Mouse (Mus musculus): Measurements from ENCODE around the gene Hmox2. TPM values are rescaled to one million over a fixed set of nuclear protein-coding genes. Genes with fewer than 3 reads are reported as not detected.

Hmox2 gene
- total RNA-seq, 4 experiments from 2014 or later = 70.0 to 78.7 (median 75.8) TPM

GRCm38 (mm10) chr16:4781524-4782196 is 55.5 kb downstream of the Hmox2 start:
- peak; percentile 51 for DNase-seq (ENCODE audit: low spot score)

DNA sequence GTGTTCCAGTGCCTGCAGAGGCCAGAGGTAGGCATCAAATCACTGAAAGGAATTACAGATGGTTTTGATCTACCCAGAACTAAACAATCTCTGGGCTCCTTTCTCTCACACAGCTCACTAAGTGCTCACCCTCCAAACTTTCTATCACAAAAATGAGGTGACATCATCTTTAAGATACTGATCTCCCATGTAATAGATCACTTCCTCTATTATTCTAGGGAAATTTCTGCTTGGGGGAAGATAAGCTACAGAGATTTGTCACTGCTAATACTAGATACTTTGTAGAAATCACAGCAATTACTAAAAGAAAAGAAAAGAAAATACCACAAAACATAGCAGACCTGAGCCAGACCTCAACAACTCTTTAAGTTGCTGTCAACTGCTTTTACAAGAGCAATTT is 56.4 kb downstream of the Hmox2 start:
- no peak for DNase-seq (ENCODE audit: low spot score)

DNA sequence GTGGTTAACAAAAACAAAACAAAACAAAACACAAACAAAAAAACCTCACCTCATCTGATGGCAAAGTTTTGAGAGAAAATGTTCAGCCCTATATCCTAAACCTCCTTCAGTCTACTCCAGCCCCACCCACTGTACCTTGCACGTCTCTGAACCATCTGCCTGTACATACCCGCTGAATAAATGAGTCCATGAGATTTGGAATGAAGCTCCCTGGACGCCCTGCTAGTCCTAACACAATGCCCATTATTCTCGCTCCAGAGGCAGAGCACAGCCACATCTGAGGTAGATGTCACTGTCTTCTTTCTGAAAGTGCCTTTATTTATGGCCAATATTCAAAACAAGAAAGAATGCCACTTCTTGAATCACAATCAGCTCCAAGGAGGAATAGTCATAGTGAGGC is 59.5 kb downstream of the Hmox2 start:
- no peak for DNase-seq (ENCODE audit: low spot score)

- DNase-seq (ENCODE audit: low spot score) = no peak
Measured at GRCm38 (mm10) chr16:4788176-4788575, 62.0 kb downstream of the Hmox2 start.

DNA sequence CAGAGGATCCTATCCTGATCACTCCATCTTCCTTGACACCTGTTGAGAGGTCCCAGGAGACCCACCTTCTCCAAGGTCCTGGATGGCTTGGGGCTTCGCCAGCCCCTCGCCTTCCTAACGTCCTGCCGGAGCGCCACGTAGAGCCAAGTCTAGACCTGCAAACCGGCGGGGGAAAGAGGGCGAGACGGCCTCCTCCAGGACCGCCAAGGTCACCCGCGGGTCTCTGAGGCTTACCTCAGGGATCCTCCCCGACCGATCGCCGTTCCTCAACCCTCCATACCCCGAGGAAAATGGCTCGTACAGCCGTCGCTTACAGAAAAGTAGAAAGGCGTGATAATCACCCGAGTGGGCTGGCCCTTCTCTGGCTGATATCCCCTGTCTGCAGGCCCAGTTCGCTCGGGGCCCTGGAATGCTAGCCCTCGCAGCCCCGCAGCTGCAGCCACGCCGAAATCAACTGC is 63.2 kb downstream of the Hmox2 start:
- no peak for DNase-seq (ENCODE audit: low spot score)

DNA sequence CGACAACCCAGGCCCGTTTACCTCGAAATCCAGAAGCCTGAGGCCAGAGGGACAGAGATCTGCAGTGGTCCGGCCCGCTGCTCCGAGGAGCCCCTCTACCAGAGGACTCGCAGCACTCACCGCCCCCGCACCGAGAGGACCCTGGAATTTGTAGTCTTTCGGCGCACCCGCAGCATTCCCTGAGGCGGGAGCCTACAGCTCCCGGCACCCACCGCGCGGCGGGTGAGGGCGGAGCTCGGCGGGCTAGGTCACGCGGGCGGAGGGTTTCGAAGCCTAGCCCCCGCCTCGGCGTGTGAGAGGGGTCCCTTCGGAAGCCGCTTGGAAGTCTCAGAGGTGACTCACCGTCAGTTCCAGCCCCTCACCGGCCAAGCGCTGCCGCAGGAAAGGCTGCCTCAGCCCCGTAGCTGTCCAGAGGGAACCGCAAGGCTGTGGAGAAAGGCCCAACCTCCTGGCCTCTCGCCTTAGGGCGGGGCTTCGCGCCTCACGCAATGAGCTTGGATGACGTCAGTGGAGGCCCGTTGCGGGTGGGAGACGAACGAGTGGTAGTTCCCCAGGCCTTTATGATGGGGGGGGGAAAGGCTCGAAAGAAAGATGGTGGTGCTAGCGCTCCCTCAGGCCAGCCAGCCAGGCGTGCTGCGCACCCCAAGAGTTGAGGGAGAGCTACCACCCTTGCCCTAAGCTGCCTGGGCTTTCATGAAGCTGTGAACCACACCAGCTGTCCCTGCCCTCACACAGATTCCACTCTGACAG is 63.8 kb downstream of the Hmox2 start, which contains the start of gene Cdip1:
Cdip1 (minus strand) TSS at position 483 of the 750 bp plus-strand sequence.
- peak; percentile 94 for DNase-seq (ENCODE audit: low spot score)

- no peak for DNase-seq (ENCODE audit: low spot score)
Measured at GRCm38 (mm10) chr16:4791332-4791731, 65.2 kb downstream of the Hmox2 start.

DNA sequence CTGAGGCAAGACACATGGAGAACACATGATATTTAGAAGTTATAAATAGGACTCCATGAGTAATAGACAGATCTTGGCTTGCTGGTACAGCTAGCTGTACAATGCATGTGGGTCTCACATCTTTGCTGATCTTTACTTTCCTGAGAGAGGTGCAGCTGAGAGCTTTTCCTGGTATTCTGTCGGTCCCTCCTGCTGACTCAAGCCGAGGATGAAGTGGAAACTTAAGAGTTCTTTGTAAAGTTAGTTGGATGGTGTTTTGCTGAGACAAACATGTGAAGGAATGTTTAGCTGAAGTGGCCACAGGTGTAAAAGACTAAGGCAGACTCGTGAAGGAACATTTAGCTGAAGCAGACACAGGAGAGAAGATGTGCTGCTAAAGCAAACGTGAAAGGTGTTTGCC is 70.5 kb downstream of the Hmox2 start:
- DNase-seq (ENCODE audit: low spot score) = no peak

Other genes starting within 250 kb of the Hmox2 start
- 100 to 1,000 TPM; 705 to 904 (median 868) TPM for gene Srl, start 184.5 kb upstream of the Hmox2 start, total RNA-seq (2022)
- 1 to 10 TPM; 2.8 to 6.2 (median 3.6) TPM for gene Tfap4, start 166.5 kb upstream of the Hmox2 start, total RNA-seq (2022)
- 10 to 100 TPM in 2 of 4 experiments, 1 to 10 TPM in 2; 7.3 to 13.5 (median 9.5) TPM for gene Glis2, start 131.6 kb upstream of the Hmox2 start, total RNA-seq (2022)
- 100 to 1,000 TPM; 145 to 188 (median 160) TPM for gene Pam16, start 101.4 kb upstream of the Hmox2 start, total RNA-seq (2022)
- 1 to 10 TPM; 6.9 to 9.3 (median 8.1) TPM for gene Vasn, start 86.4 kb upstream of the Hmox2 start, total RNA-seq (2022)
- gene Dnaja3, start 86.4 kb upstream of the Hmox2 start, total RNA-seq (2022) = 100 to 1,000 TPM; 146 to 154 (median 153) TPM
- gene Coro7, start 46.6 kb upstream of the Hmox2 start, total RNA-seq (2022) = 10 to 100 TPM; 11.3 to 16.1 (median 15.4) TPM
- gene Nmral1, start 7.0 kb upstream of the Hmox2 start, total RNA-seq (2022) = 1 to 10 TPM; 1.7 to 2.1 (median 2.0) TPM
- gene Cdip1, start 63.9 kb downstream of the Hmox2 start, total RNA-seq (2022) = 10 to 100 TPM; 61.1 to 68.9 (median 65.8) TPM
- gene 4930562C15Rik, start 109.1 kb downstream of the Hmox2 start, total RNA-seq (2022) = not detected
- gene Ubald1, start 154.0 kb downstream of the Hmox2 start, total RNA-seq (2022) = 10 to 100 TPM; 14.6 to 20.6 (median 19.2) TPM
- gene Mgrn1, start 159.9 kb downstream of the Hmox2 start, total RNA-seq (2022) = 100 to 1,000 TPM; 166 to 200 (median 185) TPM
- gene Nudt16l1, start 212.4 kb downstream of the Hmox2 start, total RNA-seq (2022) = 10 to 100 TPM; 14.2 to 20.0 (median 16.6) TPM
- 10 to 100 TPM; 10.6 to 13.3 (median 12.2) TPM for gene Anks3, start 237.8 kb downstream of the Hmox2 start, total RNA-seq (2022)